Mouse (Mus musculus): ENCODE results near the gene Cd4. TPM values are rescaled to one million over a fixed set of nuclear protein-coding genes. Genes with fewer than 3 reads are reported as not detected.

The Cd4 gene
- polyA plus RNA-seq, 1 experiment from 2014 or later, result 0.08 TPM

DNA sequence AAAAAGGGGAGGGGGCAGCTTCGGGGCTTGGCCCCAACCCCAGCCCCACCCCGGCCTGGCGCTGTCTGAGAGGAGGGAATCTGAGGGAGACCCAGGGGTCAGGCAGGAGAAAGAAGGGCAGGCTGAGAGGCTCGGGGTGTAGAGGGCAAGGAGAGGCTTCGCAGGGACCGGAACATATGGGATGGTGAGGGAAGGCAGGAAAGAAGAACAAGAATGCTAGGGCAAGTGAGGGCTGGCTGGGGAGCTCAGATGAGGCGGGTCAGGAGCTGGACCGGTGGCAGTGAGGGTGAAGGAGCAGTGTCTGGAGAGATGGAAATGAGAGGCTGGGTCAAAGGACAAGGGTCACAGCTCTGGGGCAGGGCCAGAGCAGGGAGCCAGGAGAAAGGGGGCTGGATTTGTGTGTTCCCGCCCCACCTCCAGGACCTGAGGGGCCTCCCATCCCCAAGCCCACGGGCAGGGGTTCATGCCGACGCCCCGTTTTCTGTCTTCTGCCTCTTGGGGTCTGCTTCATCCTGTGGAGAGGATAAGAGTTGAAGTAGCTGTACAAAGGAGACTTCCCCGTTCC is 25.8 kb upstream of the Cd4 start:
- Histone ChIP-seq H3K4me3 (no peak overlapping the region), H3K4me1 (peaks cover 59% of the 10 kb centered on the region), H3K9me3 (replicated peaks) (no peaks in the 10 kb centered on the region), H3K27me3 (peaks cover 9% of the 10 kb centered on the region), H3K4me2 (peak overlapping the region; percentile 100; the same call in 1 of the 2 replicates), H3K36me3 (ENCODE audit: poor library complexity, severe bottlenecking) (peaks cover 28% of the 10 kb centered on the region), H3K27ac (peak overlapping the region; percentile 100), H3K9ac (0 out of 2 replicates have a peak overlapping the region, but pooled peaks have one; percentile 100)
- WGBS, result 77% methylated on average over 14 of the region's 14 CpGs
- ATAC-seq, result no peak

DNA sequence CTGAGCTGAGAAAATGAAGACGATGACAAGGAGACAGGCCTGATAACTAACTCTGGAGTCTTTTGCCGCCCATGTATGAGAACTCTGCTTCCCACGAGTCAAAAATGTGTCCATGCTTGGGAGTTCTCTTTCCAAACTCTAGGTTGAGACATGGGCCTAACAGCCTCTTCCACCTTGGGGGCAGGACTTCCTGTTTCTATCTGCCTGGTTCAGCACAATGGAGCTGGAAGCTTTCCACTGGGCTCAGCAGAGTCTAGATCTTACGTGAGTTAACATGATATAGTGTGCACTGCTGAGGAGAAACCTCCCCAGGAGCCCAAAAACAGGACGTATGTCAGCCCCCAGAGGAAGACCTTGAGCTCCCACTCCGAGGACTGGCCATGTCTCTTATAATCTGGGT is 25.2 kb upstream of the Cd4 start:
- H3K4me2 ChIP-seq, result no peak overlapping the region
- H3K9ac ChIP-seq, result no peak overlapping the region
- peaks cover 53% of the 10 kb centered on the region for H3K4me1 ChIP-seq
- peaks cover 28% of the 10 kb centered on the region for H3K36me3 ChIP-seq (ENCODE audit: poor library complexity, severe bottlenecking)
- H3K27ac ChIP-seq, result peak overlapping the region; percentile 100
- no peak overlapping the region for H3K4me3 ChIP-seq
- no peak for ATAC-seq
- no peaks in the 10 kb centered on the region for H3K9me3 ChIP-seq (replicated peaks)
- peaks cover 9% of the 10 kb centered on the region for H3K27me3 ChIP-seq
- 78% methylated on average over 6 of the region's 6 CpGs for WGBS

DNA sequence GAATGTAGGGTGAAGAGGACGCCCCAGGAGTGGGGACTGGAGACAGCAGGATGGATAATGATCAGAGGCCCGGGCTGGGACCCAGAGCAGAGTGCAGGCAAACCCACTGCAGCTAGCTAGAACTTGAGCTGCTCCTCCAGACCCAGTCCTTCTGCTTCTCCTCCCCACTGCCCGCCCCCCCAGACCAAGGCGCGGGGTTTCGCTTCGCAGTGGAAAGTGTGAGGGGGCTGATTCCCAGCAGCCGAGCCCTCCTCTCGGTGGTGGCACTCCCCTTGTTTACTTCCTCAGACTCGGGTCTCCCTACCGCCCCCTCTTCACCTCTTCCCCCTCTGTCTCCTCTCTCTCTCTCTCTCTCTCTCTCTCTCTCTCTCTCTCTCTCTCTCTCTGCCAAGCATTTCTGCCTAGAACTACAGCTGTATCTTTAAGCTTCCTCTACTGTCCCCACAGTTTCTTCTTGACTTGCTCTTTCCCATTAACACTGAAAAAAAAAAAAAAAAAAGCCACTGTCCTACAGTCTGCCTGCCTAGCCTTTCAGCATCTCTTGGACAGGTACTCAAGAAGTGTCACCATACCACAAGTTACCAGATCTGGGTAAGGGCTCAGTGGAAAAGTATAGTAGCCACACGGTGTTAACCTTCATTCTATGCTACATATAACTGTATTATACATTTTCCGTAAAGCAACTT is 23.7 kb upstream of the Cd4 start, which contains the start of gene Lag3:
Lag3 (minus strand) TSS at position 173 of the 686 bp plus-strand sequence.
- ATAC-seq, result no peak
- no peak within 1 kb of the TSS for H3K27ac ChIP-seq

DNA sequence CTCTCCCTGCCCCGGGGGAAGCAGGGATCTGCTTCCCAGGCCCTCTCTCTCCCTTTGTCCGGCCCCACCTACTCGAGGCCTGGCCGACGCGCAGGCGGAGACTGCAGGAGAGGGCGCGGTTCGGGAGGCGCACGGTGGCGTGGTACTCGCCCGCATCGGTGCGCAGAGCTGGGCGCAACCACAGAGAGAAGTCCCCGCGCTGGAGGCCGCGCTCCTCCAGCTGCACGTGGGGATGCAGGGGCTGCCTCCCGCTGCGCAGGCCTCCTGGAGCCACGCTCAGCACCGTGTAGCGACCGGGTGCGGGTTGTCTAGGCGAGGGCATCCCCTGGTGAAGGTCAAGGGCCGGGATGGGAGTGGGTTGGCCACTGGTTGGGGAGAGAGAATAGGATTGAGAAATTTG is 22.0 kb upstream of the Cd4 start:
- Histone ChIP-seq H3K9me3 (replicated peaks) (no peaks in the 10 kb centered on the region), H3K27me3 (peaks cover 9% of the 10 kb centered on the region), H3K4me2 (peak overlapping the region; percentile 48), H3K9ac (peak overlapping the region; percentile 62), H3K27ac (peak overlapping the region; percentile 10; the same call in 1 of the 2 replicates), H3K36me3 (ENCODE audit: poor library complexity, severe bottlenecking) (peaks cover 27% of the 10 kb centered on the region), H3K4me1 (peaks cover 44% of the 10 kb centered on the region), H3K4me3 (peak overlapping the region; percentile 11; the same call in 1 of the 2 replicates)
- WGBS, result 2% methylated on average over 32 of the region's 32 CpGs
- ATAC-seq, result peak; percentile 9; the same call in 1 of the 2 replicates

More for the DNA sequence above, 23.7 kb upstream of the Cd4 start, which contains the start of gene Lag3:
- Histone ChIP-seq H3K27me3 (peaks cover 9% of the 10 kb centered on the region), H3K4me2 (peak within 1 kb of the TSS; percentile 48; the same call in 1 of the 2 replicates), H3K4me1 (peaks cover 51% of the 10 kb centered on the region), H3K9ac (no peak within 1 kb of the TSS; the same call in 1 of the 2 replicates), H3K9me3 (replicated peaks) (no peaks in the 10 kb centered on the region), H3K36me3 (ENCODE audit: poor library complexity, severe bottlenecking) (peaks cover 28% of the 10 kb centered on the region), H3K4me3 (0 out of 2 replicates have a peak within 1 kb of the TSS, but pooled peaks have one; percentile 3)
- 23% methylated on average over 13 of the region's 13 CpGs for whole genome bisulfite sequencing

DNA sequence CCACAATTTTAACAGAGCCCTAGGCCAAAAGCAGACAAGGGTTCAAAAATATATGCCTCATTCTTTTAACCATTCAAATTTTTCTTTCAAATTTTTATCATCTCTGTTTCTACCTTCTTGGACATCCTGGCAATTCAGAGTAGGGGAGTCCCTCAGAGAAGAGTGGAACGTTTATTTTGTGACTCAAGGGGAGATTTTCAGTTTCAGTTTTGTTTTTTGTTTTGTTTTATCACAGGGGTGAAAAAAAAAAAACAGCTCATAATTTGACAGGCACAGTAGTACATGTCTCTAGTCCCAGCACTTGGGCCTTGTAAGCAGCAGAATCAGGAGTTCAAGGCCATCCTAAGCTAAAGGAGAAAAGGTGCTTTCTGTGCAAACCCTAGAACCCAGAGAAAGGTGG is 19.7 kb upstream of the Cd4 start:
- Histone ChIP-seq H3K9ac (no peak overlapping the region), H3K36me3 (ENCODE audit: poor library complexity, severe bottlenecking) (peaks cover 5% of the 10 kb centered on the region), H3K4me3 (no peak overlapping the region), H3K9me3 (replicated peaks) (no peaks in the 10 kb centered on the region), H3K4me2 (no peak overlapping the region), H3K27me3 (peaks cover 9% of the 10 kb centered on the region), H3K4me1 (peaks cover 47% of the 10 kb centered on the region), H3K27ac (no peak overlapping the region)
- ATAC-seq, result no peak
- WGBS, result 80% methylated on average over 1 of the region's 1 CpGs

DNA sequence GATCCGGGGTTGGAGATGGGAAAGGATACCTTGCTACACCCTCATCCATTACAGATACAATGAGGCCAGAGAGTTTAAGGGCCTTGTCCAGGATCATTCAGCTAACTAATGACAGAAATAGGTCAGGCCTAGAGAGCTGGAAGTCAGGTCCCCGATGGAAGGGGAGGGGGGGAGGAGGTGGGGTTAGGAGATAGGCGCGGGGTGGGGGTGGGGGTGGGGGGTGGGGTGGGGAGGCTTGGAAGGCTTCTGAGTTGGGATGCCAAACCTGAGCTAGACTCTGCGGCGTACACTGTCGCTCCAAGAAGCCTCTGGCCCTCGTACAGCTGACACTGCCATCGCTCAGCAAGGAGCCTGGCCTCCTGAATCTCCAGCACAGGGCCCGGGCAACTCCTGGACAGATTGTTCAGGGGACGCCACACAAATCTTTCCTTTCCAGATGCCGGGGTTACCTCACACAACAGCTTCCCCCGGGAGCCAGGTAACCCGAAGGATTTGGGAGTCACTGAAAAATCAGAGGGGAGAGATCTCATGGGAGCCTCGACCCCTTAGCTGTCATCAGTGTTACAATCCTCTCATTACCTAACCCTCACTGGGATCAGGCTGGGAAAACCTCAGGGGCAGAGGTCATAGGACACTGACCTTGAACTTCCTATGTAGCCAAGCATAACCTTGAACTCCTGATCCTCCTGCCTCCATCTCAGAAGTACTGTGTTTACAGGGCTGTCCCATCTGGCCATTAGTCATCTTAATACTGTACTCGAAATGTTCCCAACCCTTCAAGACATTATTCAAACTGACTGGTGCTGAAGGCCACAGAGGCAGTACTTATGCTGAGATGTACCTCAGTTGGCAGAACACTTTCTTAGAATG is 17.2 kb upstream of the Cd4 start:
- Histone ChIP-seq H3K27me3 (peaks cover 3% of the 10 kb centered on the region), H3K4me3 (peak overlapping the region; percentile 45), H3K36me3 (ENCODE audit: poor library complexity, severe bottlenecking) (no peaks in the 10 kb centered on the region; the same call in 1 of the 2 replicates), H3K4me2 (peak overlapping the region; percentile 70), H3K9me3 (replicated peaks) (no peaks in the 10 kb centered on the region), H3K4me1 (peaks cover 33% of the 10 kb centered on the region), H3K27ac (peak overlapping the region; percentile 100), H3K9ac (peak overlapping the region; percentile 82)
- ATAC-seq, result peak; percentile 4; the same call in 1 of the 2 replicates
- WGBS, result 28% methylated on average over 13 of the region's 16 CpGs

DNA sequence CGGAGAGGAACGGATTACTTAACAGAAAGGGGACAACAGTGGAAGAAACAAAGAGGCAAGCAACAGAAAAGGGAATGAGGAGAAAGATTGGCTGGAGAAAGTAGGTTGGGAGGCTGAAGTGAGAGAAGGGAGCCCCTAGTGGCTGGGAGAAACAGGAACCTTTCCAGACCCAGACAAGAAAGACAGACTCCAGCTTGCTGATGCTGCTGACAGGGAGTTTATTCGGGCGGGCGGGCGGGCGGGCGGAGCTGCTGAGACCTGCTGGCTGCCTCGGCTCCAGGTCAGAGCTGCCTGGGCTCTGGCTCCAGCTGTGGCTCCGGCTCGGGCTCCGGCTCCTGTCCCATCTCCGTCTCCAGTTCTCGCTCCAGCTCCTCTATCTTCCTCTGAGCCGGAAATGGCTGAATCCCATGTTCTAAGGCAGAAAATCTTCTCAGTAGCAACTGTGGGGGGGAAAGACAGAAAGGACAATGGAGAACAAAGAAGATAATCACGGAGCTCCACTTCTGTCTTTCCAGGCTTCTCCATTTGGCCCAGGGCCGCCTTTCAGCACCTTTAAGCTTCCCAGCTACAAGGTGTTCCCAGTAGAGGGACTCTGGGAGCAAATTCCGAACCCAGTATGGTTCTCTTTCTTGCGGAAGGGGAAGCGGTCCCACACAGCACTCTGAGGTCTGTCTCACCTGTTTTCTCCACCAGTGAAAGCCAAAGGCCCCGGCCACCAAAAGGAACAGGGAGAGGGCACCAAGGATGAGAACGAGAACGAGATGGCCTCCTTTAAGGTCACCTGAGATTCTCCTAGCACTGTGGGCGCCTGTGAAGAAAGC is 16.4 kb upstream of the Cd4 start:
- peak overlapping the region; percentile 45 for H3K4me3 ChIP-seq
- peak overlapping the region; percentile 82 for H3K9ac ChIP-seq
- 4% methylated on average over 24 of the region's 24 CpGs for WGBS
- peaks cover 25% of the 10 kb centered on the region for H3K4me1 ChIP-seq
- peak; percentile 79 for ATAC-seq
- peak overlapping the region; percentile 100 for H3K27ac ChIP-seq
- peak overlapping the region; percentile 70 for H3K4me2 ChIP-seq
- no peaks in the 10 kb centered on the region for H3K27me3 ChIP-seq
- H3K36me3 ChIP-seq (ENCODE audit: poor library complexity, severe bottlenecking), result no peaks in the 10 kb centered on the region; the same call in 1 of the 2 replicates
- H3K9me3 ChIP-seq (replicated peaks), result no peaks in the 10 kb centered on the region

DNA sequence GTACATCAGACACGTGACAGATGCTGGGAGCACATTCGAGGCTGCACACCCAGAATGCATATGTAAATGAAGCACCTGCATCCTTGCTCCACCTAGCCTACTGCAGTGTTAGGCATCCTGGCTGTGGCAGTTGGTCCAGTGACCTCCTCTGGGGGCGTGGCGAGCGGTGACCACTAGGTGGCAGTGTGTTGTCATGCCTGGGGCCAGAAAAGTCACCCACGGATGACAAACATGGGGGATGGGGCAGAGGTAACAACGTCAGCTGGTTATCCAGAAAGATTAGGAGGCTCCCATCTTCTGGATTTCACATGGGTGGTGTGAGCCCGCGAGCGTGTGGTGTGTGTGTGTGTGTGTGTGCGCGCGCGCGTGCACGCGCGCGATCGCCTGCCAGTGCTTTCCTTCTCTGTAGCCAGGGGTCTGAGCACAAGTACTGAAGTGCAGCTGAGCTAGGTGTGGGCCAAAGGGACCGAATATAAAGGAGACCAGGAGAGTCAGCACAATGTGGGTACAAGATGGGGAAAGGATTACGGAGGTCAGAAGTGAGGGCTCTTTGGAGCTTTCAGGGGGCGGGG is 15.6 kb upstream of the Cd4 start:
- Histone ChIP-seq H3K27me3 (no peaks in the 10 kb centered on the region), H3K4me3 (peak overlapping the region; percentile 45), H3K4me1 (peaks cover 26% of the 10 kb centered on the region), H3K36me3 (ENCODE audit: poor library complexity, severe bottlenecking) (no peaks in the 10 kb centered on the region; the same call in 1 of the 2 replicates), H3K4me2 (peak overlapping the region; percentile 70), H3K27ac (peak overlapping the region; percentile 100), H3K9me3 (replicated peaks) (no peaks in the 10 kb centered on the region), H3K9ac (peak overlapping the region; percentile 82)
- ATAC-seq, result peak; percentile 86
- WGBS, result under 1% methylated on average over 23 of the region's 23 CpGs

DNA sequence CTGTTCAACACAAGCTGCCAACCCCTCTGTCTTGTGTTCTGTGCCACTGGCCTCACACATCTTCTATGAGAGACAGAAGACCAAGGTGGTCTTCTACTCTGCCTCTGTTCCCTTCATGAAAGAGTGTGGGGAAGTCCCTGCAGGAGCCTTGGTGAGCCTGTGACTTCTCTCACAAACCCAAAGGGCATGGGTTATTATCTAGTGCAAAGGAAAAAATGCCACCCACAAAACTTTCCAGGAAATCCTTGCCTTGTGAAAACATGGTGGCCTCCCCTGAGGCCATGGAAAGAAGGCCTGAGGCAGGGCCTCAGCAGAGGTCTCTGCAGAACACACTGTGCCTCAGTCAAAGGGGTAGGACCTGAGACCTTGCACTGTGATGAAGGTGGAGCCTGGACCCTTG is 13.8 kb upstream of the Cd4 start:
- Histone ChIP-seq H3K4me3 (no peak overlapping the region), H3K4me1 (peaks cover 29% of the 10 kb centered on the region), H3K9ac (no peak overlapping the region), H3K27me3 (no peaks in the 10 kb centered on the region), H3K27ac (0 out of 2 replicates have a peak overlapping the region, but pooled peaks have one; percentile 0), H3K36me3 (ENCODE audit: poor library complexity, severe bottlenecking) (no peaks in the 10 kb centered on the region; the same call in 1 of the 2 replicates), H3K9me3 (replicated peaks) (no peaks in the 10 kb centered on the region), H3K4me2 (no peak overlapping the region)
- ATAC-seq, result no peak

DNA sequence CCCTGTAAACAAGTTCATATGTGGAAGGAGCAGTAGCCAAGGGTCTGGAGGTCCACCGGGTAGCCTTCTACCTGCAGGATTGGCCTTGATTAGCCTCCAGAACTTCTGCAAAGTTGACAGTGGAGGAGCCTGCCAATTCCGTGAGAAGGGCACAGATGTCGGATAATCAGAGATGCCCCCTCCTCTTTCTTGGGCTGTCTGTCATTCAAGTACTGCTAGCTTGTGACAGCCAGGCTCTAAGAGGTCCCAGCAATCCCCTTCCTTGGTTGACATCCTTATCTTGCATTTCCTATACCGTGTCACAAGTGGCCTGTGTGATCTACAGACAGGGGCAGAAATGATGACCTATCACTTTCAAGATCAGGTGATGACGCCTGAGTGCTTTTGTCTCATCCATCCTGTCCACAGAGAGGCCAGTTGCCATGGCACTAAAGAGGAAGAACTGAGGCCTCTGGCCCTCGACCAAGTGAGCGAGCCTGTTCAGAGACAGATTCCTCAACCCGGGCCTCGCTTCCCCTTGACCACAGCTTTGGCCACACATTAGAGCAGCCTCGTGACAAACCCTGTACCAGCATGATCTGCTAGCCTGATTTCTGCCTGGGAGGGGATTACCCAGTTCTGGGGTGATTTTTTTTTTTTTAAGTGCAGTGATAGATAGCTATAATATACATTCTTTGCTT is 12.9 kb upstream of the Cd4 start:
- 68% methylated on average over 10 of the region's 10 CpGs for WGBS
- Histone ChIP-seq H3K27me3 (no peaks in the 10 kb centered on the region), H3K36me3 (ENCODE audit: poor library complexity, severe bottlenecking) (no peaks in the 10 kb centered on the region), H3K4me1 (peaks cover 29% of the 10 kb centered on the region), H3K4me3 (no peak overlapping the region), H3K9me3 (replicated peaks) (no peaks in the 10 kb centered on the region), H3K9ac (no peak overlapping the region; the same call in 1 of the 2 replicates), H3K4me2 (no peak overlapping the region), H3K27ac (no peak overlapping the region)
- no peak for ATAC-seq

Measured in forebrain, embryonic 13.5 days (tissue).